Mouse (Mus musculus) CH12.LX (cell line): ENCODE measurements at regions not wholly inside any gene's neighbourhood (a gene's known extent, or its start where the extent isn't known, plus 50 kb on each side); places are given as distances from the start of the nearest gene placed in this dataset.

ENCODE experiments used
- CHD1 ChIP-seq: IDR thresholded peaks from 2 replicates; pipeline ENCODE4 v1.6.1; 2012; ENCODE audit warnings: low read depth, low read length, improper control_type of control experiment, inconsistent platforms
- CTCF ChIP-seq, 2 experiments: IDR thresholded peaks in 1 of 2; conservative IDR thresholded peaks in 1 of 2; 2 replicates each; pipeline ENCODE4 v1.5.1; 2011 to 2012; ENCODE audit warnings: low read depth in 2 of 2, low read length in 2 of 2, improper control_type of control experiment in 1 of 2, inconsistent platforms in 1 of 2, mild to moderate bottlenecking in 1 of 2, moderate library complexity in 1 of 2
- KAT2A ChIP-seq: IDR thresholded peaks from 2 replicates; pipeline ENCODE4 v1.6.1; 2012; ENCODE audit warnings: low read length, improper control_type of control experiment, inconsistent platforms; ENCODE audit not compliant: insufficient replicate concordance
- MYC ChIP-seq: IDR thresholded peaks from 2 replicates; pipeline ENCODE4 v1.6.1; 2011; ENCODE audit warnings: low read depth, mild to moderate bottlenecking, improper control_type of control experiment, low read length
- POLR2A ChIP-seq: IDR thresholded peaks from 2 replicates; pipeline ENCODE4 v1.6.1; 2011; ENCODE audit warnings: low read depth, mild to moderate bottlenecking, improper control_type of control experiment, low read length
- SMC3 ChIP-seq: IDR thresholded peaks from 2 replicates; pipeline ENCODE4 v1.6.1; 2011; ENCODE audit warnings: low read depth, low read length, improper control_type of control experiment
- UBTF ChIP-seq: IDR thresholded peaks from 2 replicates; pipeline ENCODE4 v1.6.1; 2012; ENCODE audit warnings: low read depth, mild to moderate bottlenecking, inconsistent platforms, low read length, improper control_type of control experiment, moderate library complexity
- USF1 ChIP-seq: IDR thresholded peaks from 2 replicates; pipeline ENCODE4 v1.6.1; 2014; ENCODE audit warnings: low read depth, mild to moderate bottlenecking, inconsistent platforms, low read length, improper control_type of control experiment

DNA sequence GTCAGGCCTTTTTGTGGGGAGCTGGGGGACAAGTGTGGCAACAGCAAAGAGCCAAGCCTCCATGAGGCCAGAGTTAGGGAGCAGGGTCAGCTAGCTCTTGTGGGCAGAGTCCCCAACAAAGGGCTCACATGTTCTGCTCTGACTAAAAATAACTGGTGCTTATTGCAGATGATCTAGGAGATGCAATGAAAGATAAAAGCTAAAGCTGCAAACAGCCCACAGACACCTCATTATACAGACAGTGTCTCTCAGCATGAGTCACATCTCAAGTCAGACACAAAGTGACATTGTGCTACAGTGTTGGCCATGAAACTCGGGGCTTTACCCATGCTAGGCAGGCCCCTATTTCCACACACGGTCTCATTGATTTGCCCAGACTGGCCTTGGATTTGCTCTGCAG is 88.4 kb downstream of the Syf2 start:
- TF ChIP-seq SMC3 (no peak), USF1 (no peak), KAT2A (no peak), UBTF (no peak), CHD1 (no peak), POLR2A (no peak), CTCF (conservative IDR thresholded peaks at IDR 0.05 in 1 of 2, IDR thresholded peaks at IDR 0.05 in 1 of 2; ENCODE audit: low read depth in 2 of 2, low read length in 2 of 2) (no peak), MYC (no peak)
